Mouse (Mus musculus): ENCODE results near the gene Prkag1.
A peak's percentile ranks its signal among the peaks of the same experiment; 100 is the strongest.

DNA sequence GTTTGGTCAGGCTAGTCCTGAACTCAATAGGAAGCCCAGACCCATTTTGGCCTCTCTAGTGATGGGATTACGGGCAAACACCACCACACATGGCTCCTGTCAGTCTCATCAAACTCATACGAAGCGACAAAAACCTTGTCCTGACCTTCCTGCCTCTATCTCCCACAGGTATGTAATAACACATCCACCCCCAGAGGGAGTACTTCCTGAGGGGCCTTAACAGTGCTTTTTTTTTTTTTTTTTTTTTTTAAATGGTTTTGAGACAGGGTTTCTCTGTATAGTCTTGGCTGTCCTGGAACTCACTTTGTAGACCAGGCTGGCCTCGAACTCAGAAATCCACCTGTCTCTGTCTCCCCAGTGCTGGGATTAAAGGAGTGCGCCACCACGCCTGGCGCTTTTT lies 13.2 kb downstream of the Prkag1 start:
- TF ChIP-seq CTCF (IDR thresholded peaks at IDR 0.05; ENCODE audit: low read depth) (0 out of 2 replicates have a peak, but pooled peaks have one; percentile 10), EP300 (optimal IDR thresholded peaks at IDR 0.05) (no peak)

Measured in stomach, postnatal 0 days (tissue).